Mouse (Mus musculus): ENCODE data around the gene Olfr16.

DNA sequence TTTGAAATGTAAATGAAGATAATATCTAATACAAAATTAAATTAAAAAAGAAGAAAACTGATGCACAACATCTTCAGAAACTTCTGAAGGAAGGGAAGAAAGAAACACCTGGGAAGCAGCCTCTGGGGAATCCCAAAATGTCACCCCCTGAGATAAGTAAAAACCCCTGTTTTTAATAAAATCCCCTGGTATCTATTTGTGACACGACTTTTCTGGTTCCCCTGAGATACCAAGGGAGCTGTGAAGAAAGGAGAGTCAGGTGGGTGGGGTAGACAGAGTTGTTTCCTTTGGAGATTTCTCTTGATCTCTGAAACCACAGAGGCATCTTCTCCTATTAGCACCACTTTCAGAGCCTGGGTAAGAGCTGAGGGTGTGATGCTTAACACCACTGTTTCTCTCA, at the start of gene Olfr16:
- TF ChIP-seq CTCF (IDR thresholded peaks at IDR 0.05; ENCODE audit: low read depth, low read length) (no peak), POLR2A (IDR thresholded peaks at IDR 0.05; ENCODE audit: extremely low read depth, insufficient read depth, low read length) (no peak)
